Mouse (Mus musculus) lung, adult 2 months (tissue): ENCODE data around the gene 2210408I21Rik.

ENCODE experiments used
- CTCF ChIP-seq: fragments of 200-500 bp; IDR thresholded peaks from 2 replicates; pipeline ENCODE4 v1.5.1; 2011; ENCODE audit warnings: mild to moderate bottlenecking, low read length, control low read depth; ENCODE audit not compliant: insufficient read depth
- POLR2A ChIP-seq: fragments of 200-500 bp; IDR thresholded peaks from 2 replicates; pipeline ENCODE4 v1.6.1; 2011; ENCODE audit warnings: low read depth, mild to moderate bottlenecking, control low read depth, low read length, borderline replicate concordance; ENCODE audit errors: extremely low read depth

DNA sequence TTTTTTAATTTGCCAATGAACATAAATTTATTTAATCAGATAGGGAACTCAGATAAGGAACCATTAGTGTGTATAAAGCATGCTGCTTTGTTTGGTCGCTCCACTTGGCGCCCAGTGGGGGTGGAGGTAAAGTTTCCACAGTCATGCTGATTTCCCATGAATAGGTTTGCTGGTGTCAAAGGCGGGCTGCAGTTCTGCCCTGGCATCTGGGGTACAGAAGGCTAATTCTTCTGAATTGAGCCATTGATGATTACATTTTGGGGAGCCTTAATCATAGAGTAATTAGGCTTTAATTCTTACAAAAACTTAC, 413.0 kb downstream of the 2210408I21Rik start:
- no peak for TF ChIP-seq POLR2A
- TF ChIP-seq CTCF: no peak
